Mouse (Mus musculus) forebrain, embryonic 16.5 days (tissue): Measurements from ENCODE around the gene Cysrt1. TPM values are rescaled to one million over a fixed set of nuclear protein-coding genes. Genes with fewer than 3 reads are reported as not detected.

Experiments
- ATAC-seq: fragments of 200-750 bp; cut with Nextera tagmentation; 2 replicates; pipeline ENCODE4 v1.8.0; 2017; ENCODE audit warnings: mild to moderate bottlenecking, moderate library complexity
- H3K27ac ChIP-seq: fragments of 300-500 bp; sonication (generic); 2 replicates; pipeline ENCODE4 v1.5.1; 2014; ENCODE audit warnings: low read length, control low read depth
- H3K27me3 ChIP-seq: fragments of 300-500 bp; sonication (generic); replicated peaks from 2 replicates; pipeline ENCODE4 v1.6.1; 2014; ENCODE audit warnings: low read length; ENCODE audit not compliant: control insufficient read depth, insufficient read depth
- H3K36me3 ChIP-seq: fragments of 300-500 bp; sonication (generic); 2 replicates; pipeline ENCODE4 v1.6.1; 2014; ENCODE audit not compliant: control insufficient read depth, insufficient read depth
- H3K4me1 ChIP-seq: fragments of 300-500 bp; sonication (generic); replicated peaks from 2 replicates; pipeline ENCODE4 v1.6.1; 2014; ENCODE audit warnings: low read length; ENCODE audit not compliant: control insufficient read depth, insufficient read depth
- H3K4me2 ChIP-seq: fragments of 300-500 bp; sonication (generic); 2 replicates; pipeline ENCODE4 v1.6.1; 2014; ENCODE audit warnings: mild to moderate bottlenecking, low read length, control low read depth
- H3K4me3 ChIP-seq: fragments of 300-500 bp; sonication (generic); replicated peaks from 2 replicates; pipeline ENCODE4 v1.5.1; 2014; ENCODE audit warnings: mild to moderate bottlenecking, low read length, control low read depth
- H3K9ac ChIP-seq: fragments of 300-500 bp; sonication (generic); replicated peaks from 2 replicates; pipeline ENCODE4 v1.6.1; 2014; ENCODE audit warnings: low read depth, low read length, control low read depth
- H3K9me3 ChIP-seq: fragments of 300-500 bp; sonication (generic); 2 replicates; pipeline ENCODE4 v1.6.1; 2016; ENCODE audit warnings: low read length; ENCODE audit not compliant: control insufficient read depth
- WGBS: fragments of 180-500 bp; shearing (Covaris S2); extraction: QIAGEN DNeasy Blood & Tissue Kit; methylation state at CpG from one replicate; pipeline ENCODE4 v1.1.7; 2014; 5-methylcytosine and 5-hydroxymethylcytosine counted together
- polyA plus RNA-seq: library from polyadenylated mRNA; unstranded; fragments of >200 nt; fragmentation: Nextera tagmentation; extraction: Ambion mirVana; gene quantifications from 2 replicates; pipeline ENCODE4 v1.2.1, GENCODE M21; 2015

The Cysrt1 gene
- polyA plus RNA-seq, 1 experiment from 2014 or later, result 0.33 TPM

DNA sequence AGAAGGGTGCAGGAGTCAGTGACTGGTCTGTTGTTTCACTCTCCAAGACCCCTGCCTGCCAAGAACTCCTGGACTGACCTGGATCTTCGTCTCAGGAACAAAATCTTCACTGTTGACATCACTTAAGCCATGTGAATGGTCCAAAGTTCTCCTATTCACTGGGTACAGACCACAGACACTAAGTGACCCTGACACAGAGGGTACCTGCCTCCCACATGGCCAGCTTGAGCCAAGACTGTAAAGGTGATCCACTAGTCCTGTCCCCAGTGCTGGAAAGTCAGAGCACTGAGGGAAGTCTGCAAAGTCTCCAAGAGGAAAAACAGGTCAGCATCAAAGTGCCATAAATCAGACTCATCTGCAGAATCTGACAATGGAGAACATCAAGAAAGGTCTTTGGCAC, 34.7 kb downstream of the Cysrt1 start:
- Histone ChIP-seq H3K27me3 (no peaks in the 10 kb centered on the region), H3K36me3 (peaks cover 5% of the 10 kb centered on the region; the same call in 1 of the 2 replicates), H3K4me2 (no peak overlapping the region), H3K9me3 (no peaks in the 10 kb centered on the region), H3K4me3 (no peak overlapping the region), H3K4me1 (peaks cover 15% of the 10 kb centered on the region), H3K27ac (no peak overlapping the region), H3K9ac (no peak overlapping the region)
- 73% methylated on average over 1 of the region's 1 CpGs for WGBS
- no peak for ATAC-seq

DNA sequence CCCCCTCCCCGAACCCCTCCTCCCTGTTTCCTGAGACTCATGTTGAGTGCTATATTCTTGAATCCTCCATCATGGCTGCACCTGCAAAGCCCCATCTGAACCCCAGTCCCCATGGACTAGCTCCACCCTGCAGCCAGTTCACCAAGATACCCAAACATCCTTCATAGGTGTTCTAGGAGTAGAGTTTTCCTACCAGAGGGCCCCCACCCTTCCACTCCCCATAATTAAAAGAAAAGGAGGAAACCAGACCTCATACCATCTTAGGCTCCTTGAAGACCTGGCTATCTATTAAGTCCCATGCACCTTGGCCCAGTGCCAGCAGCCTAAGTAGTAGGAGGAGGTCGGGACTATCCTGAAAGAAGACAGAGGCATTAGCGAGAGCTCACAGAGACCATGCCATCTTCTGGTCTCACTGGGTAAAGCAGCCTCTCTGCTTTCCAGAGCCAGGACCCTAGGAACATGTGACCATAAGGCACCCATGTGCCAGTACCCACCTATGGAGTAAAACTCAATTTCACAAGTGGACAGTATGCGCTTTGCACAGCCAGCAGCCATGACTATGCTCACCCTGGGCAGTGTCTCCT, 38.5 kb downstream of the Cysrt1 start:
- H3K4me2 ChIP-seq, result no peak overlapping the region
- H3K4me3 ChIP-seq, result no peak overlapping the region
- ATAC-seq, result no peak
- no peak overlapping the region for H3K27ac ChIP-seq
- H3K4me1 ChIP-seq, result no peaks in the 10 kb centered on the region
- no peaks in the 10 kb centered on the region for H3K27me3 ChIP-seq
- peaks cover 21% of the 10 kb centered on the region for H3K36me3 ChIP-seq
- H3K9ac ChIP-seq, result no peak overlapping the region
- WGBS, result 56% methylated on average over 4 of the region's 4 CpGs
- no peaks in the 10 kb centered on the region for H3K9me3 ChIP-seq

GRCm38 (mm10) chr2:25200631-25201030, 41.6 kb downstream of the Cysrt1 start:
- peaks cover 19% of the 10 kb centered on the region for H3K36me3 ChIP-seq
- H3K9me3 ChIP-seq, result no peaks in the 10 kb centered on the region
- H3K4me2 ChIP-seq, result no peak overlapping the region

DNA sequence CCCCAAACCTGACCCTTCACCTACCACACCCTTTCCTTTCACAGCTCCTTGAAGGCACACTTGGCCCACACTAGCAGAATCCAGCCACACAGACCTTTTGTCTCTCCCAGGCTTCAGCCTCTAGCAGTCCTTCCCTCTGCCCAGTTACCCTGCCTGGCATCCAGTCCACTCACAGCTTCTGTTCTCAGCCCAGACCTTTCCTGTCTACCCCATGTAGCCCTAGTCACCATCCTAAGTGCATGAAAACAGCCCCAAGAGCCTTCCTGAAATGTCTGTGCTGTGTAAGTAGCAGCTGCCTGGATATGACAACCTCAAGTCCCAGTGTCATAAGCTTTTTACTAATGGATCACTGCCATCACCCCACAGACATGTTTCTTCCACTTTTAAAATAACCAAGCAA, 44.3 kb downstream of the Cysrt1 start:
- ATAC-seq, result no peak
- no peak overlapping the region for H3K4me2 ChIP-seq
- no peak overlapping the region for H3K9ac ChIP-seq
- no peak overlapping the region for H3K4me3 ChIP-seq
- H3K4me1 ChIP-seq, result peaks cover 3% of the 10 kb centered on the region; the same call in 1 of the 2 replicates
- peaks cover 21% of the 10 kb centered on the region for H3K27me3 ChIP-seq
- H3K27ac ChIP-seq, result no peak overlapping the region
- H3K9me3 ChIP-seq, result no peaks in the 10 kb centered on the region
- peaks cover 16% of the 10 kb centered on the region for H3K36me3 ChIP-seq

More at GRCm38 (mm10) chr2:25200631-25201030, 41.6 kb downstream of the Cysrt1 start:
- Histone ChIP-seq H3K4me1 (no peaks in the 10 kb centered on the region), H3K9ac (no peak overlapping the region), H3K27me3 (peaks cover 12% of the 10 kb centered on the region), H3K4me3 (no peak overlapping the region), H3K27ac (no peak overlapping the region)
- no peak for ATAC-seq
- 94% methylated on average over 2 of the region's 2 CpGs for WGBS

DNA sequence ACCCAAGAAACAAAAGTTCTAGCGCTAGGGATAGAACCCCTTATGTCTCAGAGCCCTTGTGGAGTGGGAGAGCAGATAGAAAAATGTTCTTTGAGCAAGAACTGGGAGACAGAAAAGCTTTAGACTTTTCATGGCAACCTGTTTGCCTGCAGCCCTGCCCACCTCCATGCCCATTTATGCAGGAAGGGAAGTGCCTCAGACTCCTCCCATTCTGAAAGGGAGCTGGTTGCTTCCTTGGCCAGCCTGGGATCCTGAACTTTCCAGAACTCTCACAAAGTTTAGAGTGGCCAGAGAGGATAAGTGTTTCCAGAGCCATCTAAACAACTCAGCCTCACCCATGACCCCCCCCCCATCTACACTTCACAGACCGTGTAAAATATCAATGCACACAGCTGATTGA, 45.1 kb downstream of the Cysrt1 start:
- Histone ChIP-seq H3K36me3 (peaks cover 14% of the 10 kb centered on the region), H3K4me3 (no peak overlapping the region), H3K9me3 (no peaks in the 10 kb centered on the region), H3K4me1 (peaks cover 3% of the 10 kb centered on the region; the same call in 1 of the 2 replicates), H3K27me3 (peaks cover 21% of the 10 kb centered on the region), H3K27ac (no peak overlapping the region), H3K4me2 (no peak overlapping the region), H3K9ac (no peak overlapping the region)
- 23% methylated on average over 2 of the region's 2 CpGs for WGBS
- ATAC-seq, result no peak

GRCm38 (mm10) chr2:25196172-25196954, 45.9 kb downstream of the Cysrt1 start, which contains the start of gene Tor4a:
TSS of gene Tor4a (minus strand) at chr2:25196886.
- no peak within 1 kb of the TSS for H3K4me2 ChIP-seq
- peaks cover 3% of the 10 kb centered on the region; the same call in 1 of the 2 replicates for H3K4me1 ChIP-seq
- H3K27me3 ChIP-seq, result peaks cover 21% of the 10 kb centered on the region
- 13% methylated on average over 8 of the region's 8 CpGs for WGBS
- no peak within 1 kb of the TSS for H3K4me3 ChIP-seq
- no peak within 1 kb of the TSS for H3K9ac ChIP-seq
- H3K9me3 ChIP-seq, result no peaks in the 10 kb centered on the region
- ATAC-seq, result no peak
- peaks cover 13% of the 10 kb centered on the region for H3K36me3 ChIP-seq
- no peak within 1 kb of the TSS for H3K27ac ChIP-seq

DNA sequence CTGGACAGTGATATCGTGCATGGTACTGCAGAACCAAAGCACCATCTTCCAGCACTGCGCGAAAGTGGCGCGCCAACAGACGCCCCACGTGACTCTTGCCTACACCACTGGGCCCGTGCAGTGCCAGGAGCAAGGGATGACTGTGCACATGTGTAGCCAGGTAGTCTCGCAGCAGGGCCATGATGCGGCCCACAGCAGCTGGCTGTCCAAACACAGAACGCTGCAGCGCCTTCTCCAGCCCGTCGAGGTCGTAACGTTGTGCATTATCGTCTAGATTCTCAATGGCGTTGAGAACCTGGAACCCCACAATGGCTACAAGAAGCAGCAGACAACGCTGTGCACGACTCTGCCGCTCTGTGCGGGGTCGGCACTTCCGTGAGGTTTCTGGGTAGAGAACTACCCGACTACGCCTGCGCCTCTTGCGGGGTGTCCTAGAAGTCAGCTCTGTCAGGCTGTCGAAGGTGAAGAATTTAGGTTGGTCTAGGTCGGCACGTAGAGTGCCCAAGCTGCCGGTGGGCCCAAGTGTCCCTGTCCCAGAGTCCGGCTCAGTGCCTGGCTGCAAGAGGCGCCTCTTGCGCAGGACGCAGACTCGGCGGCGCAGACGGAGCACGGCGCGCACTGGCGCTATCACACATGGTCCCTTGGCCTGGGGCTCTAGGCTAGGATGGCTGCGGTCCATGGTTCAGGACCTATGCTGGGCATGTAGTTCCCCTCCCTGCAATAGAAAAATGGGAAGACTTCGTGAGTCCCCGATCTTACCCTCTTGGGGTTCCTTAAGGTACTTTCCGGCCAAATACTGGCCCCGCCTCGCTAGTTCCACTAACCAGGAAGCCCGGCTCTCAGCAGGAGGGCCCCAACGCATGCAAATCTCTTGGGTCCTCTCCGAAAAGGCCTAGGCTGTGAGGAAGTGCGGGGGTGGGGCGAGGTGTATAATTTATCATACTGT, 46.8 kb downstream of the Cysrt1 start:
- Histone ChIP-seq H3K9ac (no peak overlapping the region), H3K27me3 (peaks cover 21% of the 10 kb centered on the region), H3K4me2 (0 out of 2 replicates have a peak overlapping the region, but pooled peaks have one; percentile 7), H3K27ac (no peak overlapping the region), H3K9me3 (no peaks in the 10 kb centered on the region), H3K36me3 (peaks cover 9% of the 10 kb centered on the region), H3K4me3 (no peak overlapping the region), H3K4me1 (peaks cover 3% of the 10 kb centered on the region; the same call in 1 of the 2 replicates)
- 22% methylated on average over 55 of the region's 55 CpGs for WGBS
- ATAC-seq, result no peak

- H3K27ac ChIP-seq, result no peak overlapping the region
- H3K4me3 ChIP-seq, result no peak overlapping the region
- ATAC-seq, result no peak
- H3K27me3 ChIP-seq, result peaks cover 21% of the 10 kb centered on the region
- no peaks in the 10 kb centered on the region for H3K9me3 ChIP-seq
- H3K36me3 ChIP-seq, result peaks cover under 1% of the 10 kb centered on the region
- H3K4me1 ChIP-seq, result peaks cover 3% of the 10 kb centered on the region; the same call in 1 of the 2 replicates
- no peak overlapping the region for H3K9ac ChIP-seq
- WGBS, result 85% methylated on average over 17 of the region's 17 CpGs
- no peak overlapping the region for H3K4me2 ChIP-seq
Measured at GRCm38 (mm10) chr2:25194486-25195171, 47.6 kb downstream of the Cysrt1 start.
